Mouse (Mus musculus): ENCODE data around the gene Chchd6. TPM values are rescaled to one million over a fixed set of nuclear protein-coding genes. Genes with fewer than 3 reads are reported as not detected.

Gene Chchd6
- polyA plus RNA-seq, 1 experiment from 2014 or later: 168 TPM

- Histone ChIP-seq H3K4me2 (ENCODE audit: low read length) (no peak overlapping the region), H3K36me3 (ENCODE audit: control insufficient read depth, insufficient read depth) (no peaks in the 10 kb centered on the region), H3K27me3 (replicated peaks; ENCODE audit: control insufficient read depth, insufficient read depth, low read length) (no peaks in the 10 kb centered on the region), H3K9ac (replicated peaks; ENCODE audit: low read depth, low read length) (no peak overlapping the region), H3K27ac (ENCODE audit: low read length) (no peak overlapping the region), H3K9me3 (ENCODE audit: control insufficient read depth, low read length) (no peaks in the 10 kb centered on the region), H3K4me1 (replicated peaks; ENCODE audit: control insufficient read depth, insufficient read depth, low read length) (peaks cover 16% of the 10 kb centered on the region), H3K4me3 (replicated peaks; ENCODE audit: low read length) (no peak overlapping the region)
- 70% methylated on average over 9 of the region's 9 CpGs for WGBS
- 0 out of 2 replicates have a peak, but pooled peaks have one; percentile 31 for ATAC-seq
Measured at GRCm38 (mm10) chr6:89467290-89467689, 128.2 kb downstream of the Chchd6 start.

GRCm38 (mm10) chr6:89466875-89467274, 128.6 kb downstream of the Chchd6 start:
- no peaks in the 10 kb centered on the region for H3K36me3 ChIP-seq (ENCODE audit: control insufficient read depth, insufficient read depth)
- H3K9ac ChIP-seq (replicated peaks; ENCODE audit: low read depth, low read length): no peak overlapping the region
- 0 out of 2 replicates have a peak, but pooled peaks have one; percentile 7 for ATAC-seq
- peaks cover 17% of the 10 kb centered on the region for H3K4me1 ChIP-seq (replicated peaks; ENCODE audit: control insufficient read depth, insufficient read depth, low read length)
- no peaks in the 10 kb centered on the region for H3K9me3 ChIP-seq (ENCODE audit: control insufficient read depth, low read length)
- 44% methylated on average over 3 of the region's 3 CpGs for WGBS
- no peaks in the 10 kb centered on the region for H3K27me3 ChIP-seq (replicated peaks; ENCODE audit: control insufficient read depth, insufficient read depth, low read length)
- no peak overlapping the region for H3K4me2 ChIP-seq (ENCODE audit: low read length)
- no peak overlapping the region for H3K27ac ChIP-seq (ENCODE audit: low read length)
- H3K4me3 ChIP-seq (replicated peaks; ENCODE audit: low read length): no peak overlapping the region

- 62% methylated on average over 12 of the region's 12 CpGs for WGBS
- peak; percentile 65 for ATAC-seq
- H3K27ac ChIP-seq (ENCODE audit: low read length): peak overlapping the region; percentile 36
Measured at GRCm38 (mm10) chr6:89466053-89466708, 129.3 kb downstream of the Chchd6 start.

GRCm38 (mm10) chr6:89462223-89462760, 133.2 kb downstream of the Chchd6 start:
- no peak overlapping the region for H3K4me3 ChIP-seq (replicated peaks; ENCODE audit: low read length)
- 46% methylated on average over 2 of the region's 2 CpGs for WGBS
- H3K4me1 ChIP-seq (replicated peaks; ENCODE audit: control insufficient read depth, insufficient read depth, low read length): peaks cover 14% of the 10 kb centered on the region
- H3K27me3 ChIP-seq (replicated peaks; ENCODE audit: control insufficient read depth, insufficient read depth, low read length): no peaks in the 10 kb centered on the region
- no peaks in the 10 kb centered on the region for H3K36me3 ChIP-seq (ENCODE audit: control insufficient read depth, insufficient read depth)
- ATAC-seq: no peak
- H3K9me3 ChIP-seq (ENCODE audit: control insufficient read depth, low read length): no peaks in the 10 kb centered on the region
- H3K27ac ChIP-seq (ENCODE audit: low read length): no peak overlapping the region
- H3K9ac ChIP-seq (replicated peaks; ENCODE audit: low read depth, low read length): no peak overlapping the region
- H3K4me2 ChIP-seq (ENCODE audit: low read length): no peak overlapping the region

More at GRCm38 (mm10) chr6:89466053-89466708, 129.3 kb downstream of the Chchd6 start:
- no peak overlapping the region for H3K4me3 ChIP-seq (replicated peaks; ENCODE audit: low read length)
- no peak overlapping the region for H3K9ac ChIP-seq (replicated peaks; ENCODE audit: low read depth, low read length)
- H3K27me3 ChIP-seq (replicated peaks; ENCODE audit: control insufficient read depth, insufficient read depth, low read length): no peaks in the 10 kb centered on the region
- peaks cover 17% of the 10 kb centered on the region for H3K4me1 ChIP-seq (replicated peaks; ENCODE audit: control insufficient read depth, insufficient read depth, low read length)
- H3K4me2 ChIP-seq (ENCODE audit: low read length): no peak overlapping the region
- no peaks in the 10 kb centered on the region for H3K9me3 ChIP-seq (ENCODE audit: control insufficient read depth, low read length)
- no peaks in the 10 kb centered on the region for H3K36me3 ChIP-seq (ENCODE audit: control insufficient read depth, insufficient read depth)

GRCm38 (mm10) chr6:89461250-89462222, 133.9 kb downstream of the Chchd6 start:
- no peak for ATAC-seq
- H3K27ac ChIP-seq (ENCODE audit: low read length): no peak overlapping the region
- H3K4me2 ChIP-seq (ENCODE audit: low read length): no peak overlapping the region
- H3K27me3 ChIP-seq (replicated peaks; ENCODE audit: control insufficient read depth, insufficient read depth, low read length): no peaks in the 10 kb centered on the region
- 80% methylated on average over 9 of the region's 9 CpGs for WGBS
- H3K9ac ChIP-seq (replicated peaks; ENCODE audit: low read depth, low read length): no peak overlapping the region
- no peaks in the 10 kb centered on the region for H3K9me3 ChIP-seq (ENCODE audit: control insufficient read depth, low read length)
- peaks cover 10% of the 10 kb centered on the region for H3K4me1 ChIP-seq (replicated peaks; ENCODE audit: control insufficient read depth, insufficient read depth, low read length)
- H3K36me3 ChIP-seq (ENCODE audit: control insufficient read depth, insufficient read depth): no peaks in the 10 kb centered on the region
- H3K4me3 ChIP-seq (replicated peaks; ENCODE audit: low read length): no peak overlapping the region

GRCm38 (mm10) chr6:89459634-89460033, 135.8 kb downstream of the Chchd6 start:
- H3K36me3 ChIP-seq (ENCODE audit: control insufficient read depth, insufficient read depth): no peaks in the 10 kb centered on the region
- no peak overlapping the region for H3K4me2 ChIP-seq (ENCODE audit: low read length)
- ATAC-seq: no peak
- H3K9ac ChIP-seq (replicated peaks; ENCODE audit: low read depth, low read length): no peak overlapping the region
- H3K4me1 ChIP-seq (replicated peaks; ENCODE audit: control insufficient read depth, insufficient read depth, low read length): 0 out of 2 replicates have a peak, but pooled peaks cover 2% of the 10 kb centered on the region
- no peaks in the 10 kb centered on the region for H3K27me3 ChIP-seq (replicated peaks; ENCODE audit: control insufficient read depth, insufficient read depth, low read length)
- H3K4me3 ChIP-seq (replicated peaks; ENCODE audit: low read length): no peak overlapping the region
- 78% methylated on average over 3 of the region's 3 CpGs for WGBS
- H3K9me3 ChIP-seq (ENCODE audit: control insufficient read depth, low read length): no peaks in the 10 kb centered on the region
- no peak overlapping the region for H3K27ac ChIP-seq (ENCODE audit: low read length)

GRCm38 (mm10) chr6:89457601-89458000, 137.9 kb downstream of the Chchd6 start:
- H3K4me3 ChIP-seq (replicated peaks; ENCODE audit: low read length): no peak overlapping the region
- no peak for ATAC-seq
- peaks cover 11% of the 10 kb centered on the region for H3K4me1 ChIP-seq (replicated peaks; ENCODE audit: control insufficient read depth, insufficient read depth, low read length)
- H3K36me3 ChIP-seq (ENCODE audit: control insufficient read depth, insufficient read depth): no peaks in the 10 kb centered on the region
- no peaks in the 10 kb centered on the region for H3K9me3 ChIP-seq (ENCODE audit: control insufficient read depth, low read length)
- no peak overlapping the region for H3K27ac ChIP-seq (ENCODE audit: low read length)
- WGBS: 89% methylated on average over 2 of the region's 2 CpGs
- H3K9ac ChIP-seq (replicated peaks; ENCODE audit: low read depth, low read length): no peak overlapping the region
- no peak overlapping the region for H3K4me2 ChIP-seq (ENCODE audit: low read length)
- no peaks in the 10 kb centered on the region for H3K27me3 ChIP-seq (replicated peaks; ENCODE audit: control insufficient read depth, insufficient read depth, low read length)

- no peaks in the 10 kb centered on the region for H3K36me3 ChIP-seq (ENCODE audit: control insufficient read depth, insufficient read depth)
- 89% methylated on average over 1 of the region's 1 CpGs for WGBS
- no peak for ATAC-seq
Measured at GRCm38 (mm10) chr6:89456409-89456961, 139.0 kb downstream of the Chchd6 start.

GRCm38 (mm10) chr6:89455523-89456000, 139.9 kb downstream of the Chchd6 start:
- peaks cover 9% of the 10 kb centered on the region for H3K4me1 ChIP-seq (replicated peaks; ENCODE audit: control insufficient read depth, insufficient read depth, low read length)
- H3K36me3 ChIP-seq (ENCODE audit: control insufficient read depth, insufficient read depth): no peaks in the 10 kb centered on the region
- no peak overlapping the region for H3K27ac ChIP-seq (ENCODE audit: low read length)
- ATAC-seq: no peak
- 72% methylated on average over 4 of the region's 4 CpGs for WGBS
- no peaks in the 10 kb centered on the region for H3K9me3 ChIP-seq (ENCODE audit: control insufficient read depth, low read length)
- no peak overlapping the region for H3K9ac ChIP-seq (replicated peaks; ENCODE audit: low read depth, low read length)
- H3K4me3 ChIP-seq (replicated peaks; ENCODE audit: low read length): no peak overlapping the region
- H3K27me3 ChIP-seq (replicated peaks; ENCODE audit: control insufficient read depth, insufficient read depth, low read length): no peaks in the 10 kb centered on the region
- no peak overlapping the region for H3K4me2 ChIP-seq (ENCODE audit: low read length)

More at GRCm38 (mm10) chr6:89456409-89456961, 139.0 kb downstream of the Chchd6 start:
- Histone ChIP-seq H3K9ac (replicated peaks; ENCODE audit: low read depth, low read length) (no peak overlapping the region), H3K27ac (ENCODE audit: low read length) (no peak overlapping the region), H3K27me3 (replicated peaks; ENCODE audit: control insufficient read depth, insufficient read depth, low read length) (no peaks in the 10 kb centered on the region), H3K9me3 (ENCODE audit: control insufficient read depth, low read length) (no peaks in the 10 kb centered on the region), H3K4me2 (ENCODE audit: low read length) (no peak overlapping the region), H3K4me1 (replicated peaks; ENCODE audit: control insufficient read depth, insufficient read depth, low read length) (peaks cover 9% of the 10 kb centered on the region), H3K4me3 (replicated peaks; ENCODE audit: low read length) (no peak overlapping the region)
